Mouse (Mus musculus) brain, embryonic 14.5 days (tissue): ENCODE data around the gene Dnase1l2. TPM values are rescaled to one million over a fixed set of nuclear protein-coding genes. Genes with fewer than 3 reads are reported as not detected.
A peak's percentile ranks its signal among the peaks of the same experiment; 100 is the strongest.

Experiments used
- DNase-seq: peaks from one replicate; pipeline ENCODE4 v3.0.0-alpha.2; 2011; ENCODE audit warnings: low read depth
- CTCF ChIP-seq: fragments of 200-500 bp; IDR thresholded peaks from 2 replicates; pipeline ENCODE4 v1.5.1; 2012; ENCODE audit warnings: inconsistent platforms, mild to moderate bottlenecking, moderate library complexity, borderline replicate concordance; ENCODE audit not compliant: insufficient read depth, insufficient read length; ENCODE audit errors: extremely low read depth
- POLR2A ChIP-seq: fragments of 200-500 bp; IDR thresholded peaks from 2 replicates; pipeline ENCODE4 v1.6.1; 2012; ENCODE audit warnings: mild to moderate bottlenecking, inconsistent platforms, borderline replicate concordance; ENCODE audit not compliant: poor library complexity, insufficient read depth, insufficient read length, severe bottlenecking; ENCODE audit errors: extremely low read depth
- polyA plus RNA-seq: library from polyadenylated mRNA; depleted of rRNA; stranded (reverse); fragments of >200 nt; gene quantifications from 2 replicates; pipeline ENCODE4 v1.2.3, GENCODE M21; 2012

Dnase1l2 gene
- polyA plus RNA-seq, 1 experiment: 27.1 TPM

DNA sequence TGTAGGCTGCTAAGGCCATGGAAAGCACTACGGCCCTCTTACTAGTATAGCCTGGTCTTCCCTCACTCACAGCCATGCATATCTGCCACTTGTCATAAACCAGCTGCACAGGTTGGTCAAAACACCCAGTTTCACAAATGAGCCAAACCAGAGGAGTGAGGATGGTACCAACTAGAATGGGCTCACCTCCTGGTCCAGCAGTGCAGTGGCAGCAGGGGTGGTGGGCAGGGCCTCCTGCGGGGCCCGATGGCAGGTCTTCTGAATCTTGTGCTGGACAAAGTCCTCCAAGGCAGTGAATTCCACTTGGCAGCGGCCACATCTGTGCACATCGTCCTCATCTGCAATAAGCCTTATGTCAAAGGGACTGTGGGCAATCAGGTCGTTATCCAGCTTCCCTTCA, 8.3 kb upstream of the Dnase1l2 start:
- TF ChIP-seq CTCF: no peak
- no peak for TF ChIP-seq POLR2A
- no peak for DNase-seq

GRCm38 (mm10) chr17:24449507-24449906, 6.6 kb upstream of the Dnase1l2 start:
- TF ChIP-seq POLR2A (no peak), CTCF (no peak)
- no peak for DNase-seq

- no peak for TF ChIP-seq POLR2A
- TF ChIP-seq CTCF: no peak
- no peak for DNase-seq
These were observed 3.7 kb upstream of the Dnase1l2 start for GRCm38 (mm10) chr17:24446590-24446989.

GRCm38 (mm10) chr17:24443409-24443808, 504 bp upstream of the Dnase1l2 start:
- TF ChIP-seq CTCF (no peak), POLR2A (no peak)
- DNase-seq: no peak

DNA sequence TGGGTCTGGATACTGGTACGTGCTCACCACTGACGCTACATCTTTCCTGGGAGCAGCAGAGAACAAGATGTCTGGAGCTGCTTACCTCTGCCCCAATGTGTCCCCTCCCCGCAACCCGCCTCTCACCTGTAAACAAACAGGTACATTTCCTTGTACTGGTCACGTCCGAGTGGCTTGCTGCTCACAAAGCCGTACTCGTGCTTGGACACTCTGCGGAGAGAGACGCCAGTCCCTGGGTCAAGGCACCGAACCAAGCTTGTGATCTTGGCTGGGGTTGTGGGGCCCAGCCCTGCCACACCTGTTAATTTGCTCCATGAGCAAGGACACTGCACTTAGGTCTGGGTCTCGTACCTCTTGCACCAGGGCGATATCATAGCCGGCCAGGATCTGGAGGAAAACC, 798 bp downstream of the Dnase1l2 start:
- TF ChIP-seq CTCF: no peak
- TF ChIP-seq POLR2A: no peak
- no peak for DNase-seq

DNA sequence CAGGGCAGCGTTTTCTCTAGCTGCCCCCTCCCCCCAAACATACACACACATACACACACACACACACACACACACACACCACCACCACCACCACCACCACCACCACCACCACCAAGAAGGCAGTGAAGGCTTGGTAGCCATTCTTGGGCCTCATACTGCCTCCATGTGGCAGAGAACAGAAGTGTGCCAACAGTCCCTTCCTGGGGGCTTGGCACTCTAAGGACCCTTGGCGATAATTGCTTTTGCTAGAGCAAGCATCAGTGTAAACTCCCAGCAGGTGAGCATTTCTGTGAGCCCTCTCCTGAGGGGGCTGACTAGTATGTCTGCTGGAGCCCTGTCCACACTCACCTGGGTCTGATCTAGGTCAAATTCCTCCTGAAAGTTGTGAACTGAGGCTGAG, 1.8 kb downstream of the Dnase1l2 start:
- TF ChIP-seq CTCF (peak; percentile 50; the same call in 1 of the 2 replicates), POLR2A (no peak)
- no peak for DNase-seq

GRCm38 (mm10) chr17:24440377-24440776, 2.5 kb downstream of the Dnase1l2 start:
- no peak for DNase-seq
- no peak for TF ChIP-seq POLR2A
- TF ChIP-seq CTCF: no peak

DNA sequence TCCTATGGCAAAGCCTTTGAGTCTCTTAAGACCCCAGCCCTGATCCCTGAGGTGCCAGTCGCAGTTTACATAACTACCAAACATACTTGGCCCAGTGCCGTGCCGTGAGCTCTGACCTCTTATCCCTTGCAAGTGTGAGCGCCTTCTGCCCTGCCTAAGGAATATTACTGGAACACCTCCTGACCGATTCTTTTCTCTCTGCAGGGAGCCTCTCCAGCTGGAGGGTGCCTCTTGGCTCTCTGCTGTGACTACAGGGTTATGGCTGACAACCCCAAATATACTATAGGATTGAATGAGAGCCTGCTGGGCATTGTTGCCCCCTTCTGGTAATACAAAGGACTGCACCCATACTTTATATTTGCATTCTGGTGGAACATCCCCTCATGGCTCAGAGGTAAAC, 5.9 kb downstream of the Dnase1l2 start:
- TF ChIP-seq POLR2A: no peak
- peak; percentile 67 for TF ChIP-seq CTCF
- DNase-seq: peak; percentile 53

DNA sequence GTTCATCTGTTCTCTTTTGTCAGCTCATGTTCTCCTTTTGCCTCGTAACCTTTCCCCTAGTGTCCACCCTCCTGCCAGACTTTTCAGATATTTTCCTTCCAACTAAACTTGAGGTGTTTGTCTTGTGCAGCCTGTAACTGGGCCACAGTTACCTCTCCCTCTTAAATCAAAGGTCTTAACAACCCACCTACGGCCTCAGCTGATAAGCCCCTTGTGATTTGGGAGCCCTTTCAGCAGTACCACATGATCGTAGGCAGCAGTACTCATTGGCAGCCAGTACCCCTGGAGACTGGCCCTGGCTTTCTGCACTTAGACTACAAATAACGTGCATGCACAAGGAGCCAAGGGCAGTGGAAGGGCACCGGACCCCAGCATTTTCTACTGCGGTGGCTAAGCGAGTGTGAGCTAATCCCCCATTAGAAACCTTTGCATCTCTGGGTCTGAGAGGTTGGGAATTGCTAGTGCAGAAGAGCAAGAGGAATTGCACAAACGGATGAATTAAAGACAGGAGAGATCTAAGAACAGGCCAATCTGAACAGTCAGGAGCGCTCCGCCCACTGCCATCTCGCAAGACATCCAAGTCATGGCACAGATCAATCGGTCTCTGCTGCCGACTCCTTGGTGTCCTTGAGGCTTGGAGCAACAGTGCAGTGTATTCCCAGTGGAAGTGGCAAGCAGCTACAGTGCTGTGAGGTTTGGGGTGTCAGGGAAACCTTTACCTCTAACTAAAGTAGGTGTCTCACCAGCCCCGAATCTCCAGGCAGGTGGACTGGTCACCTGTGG, 13.5 kb downstream of the Dnase1l2 start:
- DNase-seq: no peak

GRCm38 (mm10) chr17:24427170-24427557, 15.7 kb downstream of the Dnase1l2 start:
- peak; percentile 32 for DNase-seq

More for the DNA sequence above, 13.5 kb downstream of the Dnase1l2 start:
- TF ChIP-seq CTCF (no peak), POLR2A (no peak)

GRCm38 (mm10) chr17:24426471-24427169, 16.3 kb downstream of the Dnase1l2 start, which contains the start of gene Eci1:
Gene Eci1 (plus strand): TSS chr17:24426641.
- TF ChIP-seq POLR2A (peak; percentile 73), CTCF (no peak)
- DNase-seq: peak; percentile 97

More at GRCm38 (mm10) chr17:24427170-24427557, 15.7 kb downstream of the Dnase1l2 start:
- no peak for TF ChIP-seq CTCF
- no peak for TF ChIP-seq POLR2A
